Mouse (Mus musculus) effector memory CD4-positive, alpha-beta T cell, adult 7 months (primary cell): Measurements from ENCODE around the gene Gm21788. TPM values are rescaled to one million over a fixed set of nuclear protein-coding genes. Genes with fewer than 3 reads are reported as not detected.

ENCODE experiments used
- polyA plus RNA-seq: library from polyadenylated mRNA; unstranded; fragments of 100-300 nt; shearing (Covaris generic); gene quantifications from one replicate; pipeline ENCODE4 v1.2.1, GENCODE M21; 2017

The Gm21788 gene
- polyA plus RNA-seq, result not detected

DNA sequence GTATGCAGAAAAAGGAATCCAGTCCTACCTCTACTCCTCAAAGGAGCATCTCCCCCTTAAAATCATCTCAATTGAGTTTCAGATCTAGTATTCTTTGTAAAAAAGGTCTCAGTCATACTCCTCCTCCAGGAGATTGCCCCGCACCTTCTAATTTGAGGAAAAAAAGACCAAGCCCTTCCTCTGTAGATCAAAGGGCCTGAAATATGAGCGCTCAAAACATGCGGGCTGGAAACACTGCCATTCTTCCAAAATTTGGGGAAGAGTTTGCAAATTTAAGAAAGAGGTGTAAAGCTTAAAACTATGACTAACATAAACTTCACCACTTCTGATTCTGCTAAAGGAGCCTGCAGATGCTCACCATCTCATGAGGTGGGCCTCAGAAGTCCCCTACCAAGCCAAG lies at the start of gene Gm21788:
Gene Gm21788 (plus strand): TSS at position 301 of the 400 bp plus-strand sequence.

Other genes with a start within 250 kb of the Gm21788 start
- not detected for gene Gm21244, start 235.7 kb upstream of the Gm21788 start, polyA plus RNA-seq
- gene Gm28998, start 151.2 kb upstream of the Gm21788 start, polyA plus RNA-seq, result not detected
- gene Gm20826, start 233.5 kb downstream of the Gm21788 start, polyA plus RNA-seq, result 0.18 TPM